Mouse (Mus musculus): ENCODE results near the gene Prl7c1. TPM values are rescaled to one million over a fixed set of nuclear protein-coding genes. Genes with fewer than 3 reads are reported as not detected.
"Not testable (repeated sequence)": the region's sequence is repeated elsewhere in the genome, so short reads cannot be mapped to it uniquely, and the experiment has no call there.

Prl7c1 gene
- not detected for total RNA-seq (2021)
- long read RNA-seq, experiment 1, result 0 reads
- long read RNA-seq, experiment 2, result 0 reads

- intact Hi-C loops (cut with DNase I; ENCODE audit: low total_unique reads); DNase-seq: not testable (repeated sequence)
Observed at GRCm38 (mm10) chr13:27780704-27781103, at the start of gene Prl7c1. TSS of gene Prl7c1 (minus strand) at chr13:27780804.

- intact Hi-C loops (cut with DNase I; ENCODE audit: low total_unique reads), result no loop called here
- no peak for DNase-seq
Observed at GRCm38 (mm10) chr13:27802765-27803164, 22.2 kb upstream of the Prl7c1 start.

- no peak for DNase-seq
- intact Hi-C loops (cut with DNase I; ENCODE audit: low total_unique reads), result no loop called here
Observed at GRCm38 (mm10) chr13:27801354-27801753, 20.8 kb upstream of the Prl7c1 start, which contains the start of gene Prl2a1. TSS of gene Prl2a1 (plus strand) at chr13:27801654.

- intact Hi-C loops (cut with DNase I; ENCODE audit: low total_unique reads), result no loop called here
Observed at GRCm38 (mm10) chr13:27799303-27799702, 18.7 kb upstream of the Prl7c1 start.

GRCm38 (mm10) chr13:27734512-27735186 is 46.0 kb downstream of the Prl7c1 start:
- intact Hi-C loops (cut with DNase I; ENCODE audit: low total_unique reads), result no loop called here
- no peak for DNase-seq

More at GRCm38 (mm10) chr13:27799303-27799702, 18.7 kb upstream of the Prl7c1 start:
- DNase-seq, result no peak

- DNase-seq; intact Hi-C loops (cut with DNase I; ENCODE audit: low total_unique reads): not testable (repeated sequence)
Observed at GRCm38 (mm10) chr13:27730286-27730959, 50.2 kb downstream of the Prl7c1 start.

- DNase-seq; intact Hi-C loops (cut with DNase I; ENCODE audit: low total_unique reads): not testable (repeated sequence)
Observed at GRCm38 (mm10) chr13:27725057-27725456, 55.5 kb downstream of the Prl7c1 start.

Other genes starting within 250 kb of the Prl7c1 start
- not detected for gene Prl8a9, start 216.2 kb downstream of the Prl7c1 start, total RNA-seq (2021)
- not detected for gene Prl8a1, start 198.6 kb downstream of the Prl7c1 start, total RNA-seq (2021)
- gene Prl7b1, start 170.2 kb downstream of the Prl7c1 start, total RNA-seq (2021), result not detected
- gene Prl7a1, start 138.3 kb downstream of the Prl7c1 start, total RNA-seq (2021), result not detected
- not detected for gene Prl7a2, start 112.8 kb downstream of the Prl7c1 start, total RNA-seq (2021)
- gene Prl7d1, start 64.1 kb downstream of the Prl7c1 start, total RNA-seq (2021), result not detected
- not detected for gene Prl2a1, start 20.9 kb upstream of the Prl7c1 start, total RNA-seq (2021)
- not detected for gene Prl2c1, start 68.5 kb upstream of the Prl7c1 start, total RNA-seq (2021)
- not detected for gene Prl4a1, start 235.4 kb upstream of the Prl7c1 start, total RNA-seq (2021)